Mouse (Mus musculus): ENCODE measurements around the gene Nsfl1c. TPM values are rescaled to one million over a fixed set of nuclear protein-coding genes. Genes with fewer than 3 reads are reported as not detected.

Gene Nsfl1c
- polyA plus RNA-seq, 1 experiment: 146 TPM

DNA sequence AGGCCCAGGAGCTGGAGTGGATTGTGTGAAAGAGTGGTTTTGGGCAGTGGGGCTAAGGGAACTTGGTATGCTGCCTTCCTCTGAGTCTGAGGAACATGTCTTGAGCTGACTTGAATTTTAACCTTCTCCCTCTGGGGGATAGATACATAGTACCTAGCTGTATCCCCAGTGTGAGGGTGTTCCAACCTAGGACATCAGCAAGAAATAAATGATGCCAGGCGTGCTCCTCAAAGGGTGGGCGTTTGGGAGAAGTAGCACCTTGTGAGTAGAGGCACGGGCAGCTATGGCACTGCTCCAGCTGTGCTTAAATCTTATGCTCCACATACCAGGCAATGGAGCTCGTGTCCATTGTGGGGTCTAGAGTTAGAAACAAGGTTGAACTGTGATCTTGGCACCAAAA is 52.6 kb downstream of the Nsfl1c start:
- no peak for DNase-seq
- Histone ChIP-seq H3K4me3 (replicated peaks; ENCODE audit: insufficient read depth, low read depth, low read length) (no peak overlapping the region), H3K27ac (ENCODE audit: insufficient read depth, low read length) (no peak overlapping the region), H3K4me1 (ENCODE audit: control insufficient read depth, insufficient read depth, low read length) (peaks cover 19% of the 10 kb centered on the region), H3K27me3 (ENCODE audit: control insufficient read depth, insufficient read depth, low read length) (no peaks in the 10 kb centered on the region)
- TF ChIP-seq CTCF (IDR thresholded peaks at IDR 0.05; ENCODE audit: borderline replicate concordance, insufficient read depth, low read depth, low read length): no peak
- TF ChIP-seq POLR2A (IDR thresholded peaks at IDR 0.05; ENCODE audit: borderline replicate concordance, insufficient read depth, low read length): no peak
- 82% methylated on average over 4 of the region's 4 CpGs for WGBS

DNA sequence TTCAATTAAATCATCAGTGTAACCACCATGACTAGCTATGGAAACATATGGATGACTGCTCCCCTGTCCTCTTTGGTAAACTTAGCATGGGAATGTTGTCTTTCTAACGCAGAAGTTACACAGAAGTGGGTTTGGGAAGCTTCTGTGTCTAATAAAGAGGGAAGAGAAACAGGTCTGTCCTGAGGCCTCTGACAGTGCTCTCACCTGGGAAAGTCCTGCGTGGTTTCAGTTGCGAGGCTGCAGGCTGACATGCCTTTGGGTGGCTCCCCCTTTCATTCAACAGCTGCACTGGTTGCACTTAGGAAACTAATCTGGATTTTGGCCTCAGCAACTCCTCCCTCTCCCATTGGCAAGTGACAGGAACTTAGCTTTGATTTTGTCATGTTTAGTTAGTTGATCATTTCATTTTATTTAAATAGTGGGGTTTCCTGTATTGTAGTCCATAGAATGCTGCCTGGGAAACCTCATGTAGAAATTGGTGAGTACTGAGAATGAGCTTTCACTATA is 55.7 kb downstream of the Nsfl1c start:
- Histone ChIP-seq H3K27me3 (ENCODE audit: control insufficient read depth, insufficient read depth, low read length) (no peaks in the 10 kb centered on the region), H3K4me1 (ENCODE audit: control insufficient read depth, insufficient read depth, low read length) (peaks cover 13% of the 10 kb centered on the region; the same call in 1 of the 2 replicates), H3K4me3 (replicated peaks; ENCODE audit: insufficient read depth, low read depth, low read length) (no peak overlapping the region), H3K27ac (ENCODE audit: insufficient read depth, low read length) (no peak overlapping the region)
- DNase-seq: no peak
- 84% methylated on average over 3 of the region's 3 CpGs for WGBS
- TF ChIP-seq CTCF (IDR thresholded peaks at IDR 0.05; ENCODE audit: borderline replicate concordance, insufficient read depth, low read depth, low read length): no peak
- TF ChIP-seq POLR2A (IDR thresholded peaks at IDR 0.05; ENCODE audit: borderline replicate concordance, insufficient read depth, low read length): no peak

Other genes starting within 250 kb of the Nsfl1c start
- not detected in 2 replicates for gene 4921509C19Rik, start 18.0 kb upstream of the Nsfl1c start, polyA plus RNA-seq (2012; rRNA removed)
- gene Fkbp1a, start 48.3 kb downstream of the Nsfl1c start, polyA plus RNA-seq (2012; rRNA removed): 271 and 283 TPM in 2 replicates
- 1.2 and 1.3 TPM in 2 replicates for gene Sdcbp2, start 78.4 kb downstream of the Nsfl1c start, polyA plus RNA-seq (2012; rRNA removed)
- 119 and 131 TPM in 2 replicates for gene Snph, start 138.4 kb downstream of the Nsfl1c start, polyA plus RNA-seq (2012; rRNA removed)
- gene Rad21l, start 174.4 kb downstream of the Nsfl1c start, polyA plus RNA-seq (2012; rRNA removed): 0.10 and 0.13 TPM in 2 replicates
- gene Tmem74b, start 207.8 kb downstream of the Nsfl1c start, polyA plus RNA-seq (2012; rRNA removed): 6.8 and 6.9 TPM in 2 replicates